Mouse (Mus musculus): ENCODE data around the gene Anapc16. TPM values are rescaled to one million over a fixed set of nuclear protein-coding genes. Genes with fewer than 3 reads are reported as not detected.

Gene Anapc16
- polyA plus RNA-seq, 1 experiment from 2014 or later: 117 TPM

DNA sequence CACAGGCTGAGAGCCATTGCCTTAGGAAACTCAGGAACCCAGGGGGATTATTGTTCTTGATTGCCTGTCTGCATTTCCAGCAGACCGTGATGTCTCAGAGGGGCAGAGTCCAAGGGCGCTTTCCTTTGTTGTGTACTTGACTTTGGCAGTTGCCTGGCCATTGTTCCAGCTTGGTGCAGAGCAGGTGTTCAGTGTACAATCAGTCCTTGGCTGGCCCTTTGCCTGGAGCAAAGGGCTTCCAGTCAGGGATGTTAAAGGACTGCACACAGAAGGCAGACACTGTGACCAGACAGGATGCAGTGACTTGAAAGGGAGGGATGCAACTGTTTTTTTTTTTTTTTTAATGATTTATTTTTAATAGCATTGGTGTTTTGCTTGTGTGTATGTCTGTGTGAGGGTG is 30.4 kb downstream of the Anapc16 start:
- DNase-seq (ENCODE audit: low spot score) (peak; percentile 55), ATAC-seq (no peak)

DNA sequence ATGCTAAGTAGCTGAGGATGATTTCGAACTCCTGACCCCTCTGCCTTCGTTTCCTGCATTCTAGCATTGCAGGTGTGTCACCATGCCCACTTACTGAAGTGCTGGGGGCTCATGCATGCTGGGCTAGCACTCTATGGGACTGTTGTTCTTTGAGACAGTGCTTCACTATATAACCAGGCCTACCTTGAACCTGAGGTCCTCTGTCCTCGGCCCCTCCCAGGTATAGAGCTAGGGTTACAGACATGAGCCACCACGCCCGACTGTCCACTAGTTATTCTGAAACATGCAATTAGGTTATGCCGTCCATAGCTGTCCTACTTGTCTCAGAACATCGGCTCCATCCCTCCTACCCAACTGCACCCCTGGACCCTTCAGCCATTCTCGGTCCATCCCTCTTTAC is 31.1 kb downstream of the Anapc16 start:
- ATAC-seq: no peak
- no peaks in the 10 kb centered on the region for H3K27me3 ChIP-seq (replicated peaks; ENCODE audit: insufficient read depth, low read length)
- H3K27ac ChIP-seq (ENCODE audit: low read length): no peak overlapping the region
- TF ChIP-seq CTCF (IDR thresholded peaks at IDR 0.05) (no peak), EP300 (IDR thresholded peaks at IDR 0.05) (no peak)
- no peak overlapping the region for H3K9ac ChIP-seq (replicated peaks; ENCODE audit: low read depth)
- no peaks in the 10 kb centered on the region for H3K9me3 ChIP-seq (ENCODE audit: low read length)
- H3K4me3 ChIP-seq (ENCODE audit: low read depth, low read length): no peak overlapping the region
- H3K36me3 ChIP-seq (ENCODE audit: insufficient read depth, low read length): no peaks in the 10 kb centered on the region
- H3K4me1 ChIP-seq (ENCODE audit: insufficient read depth, low read depth, low read length): peaks cover 25% of the 10 kb centered on the region
- no peak overlapping the region for H3K4me2 ChIP-seq (replicated peaks; ENCODE audit: low read depth, low read length)
- DNase-seq (ENCODE audit: low spot score): no peak
- WGBS: 95% methylated on average over 8 of the region's 8 CpGs

More for the DNA sequence above, 30.4 kb downstream of the Anapc16 start:
- H3K9ac ChIP-seq (replicated peaks; ENCODE audit: low read depth): no peak overlapping the region
- no peak for TF ChIP-seq CTCF (IDR thresholded peaks at IDR 0.05)
- peak; percentile 67 for TF ChIP-seq EP300 (IDR thresholded peaks at IDR 0.05)
- H3K27ac ChIP-seq (ENCODE audit: low read length): no peak overlapping the region; the same call in 1 of the 2 replicates
- H3K36me3 ChIP-seq (ENCODE audit: insufficient read depth, low read length): no peaks in the 10 kb centered on the region
- H3K4me2 ChIP-seq (replicated peaks; ENCODE audit: low read depth, low read length): no peak overlapping the region
- WGBS: 58% methylated on average over 2 of the region's 2 CpGs
- no peaks in the 10 kb centered on the region for H3K9me3 ChIP-seq (ENCODE audit: low read length)
- H3K4me3 ChIP-seq (ENCODE audit: low read depth, low read length): no peak overlapping the region
- peaks cover 25% of the 10 kb centered on the region for H3K4me1 ChIP-seq (ENCODE audit: insufficient read depth, low read depth, low read length)
- H3K27me3 ChIP-seq (replicated peaks; ENCODE audit: insufficient read depth, low read length): no peaks in the 10 kb centered on the region

DNA sequence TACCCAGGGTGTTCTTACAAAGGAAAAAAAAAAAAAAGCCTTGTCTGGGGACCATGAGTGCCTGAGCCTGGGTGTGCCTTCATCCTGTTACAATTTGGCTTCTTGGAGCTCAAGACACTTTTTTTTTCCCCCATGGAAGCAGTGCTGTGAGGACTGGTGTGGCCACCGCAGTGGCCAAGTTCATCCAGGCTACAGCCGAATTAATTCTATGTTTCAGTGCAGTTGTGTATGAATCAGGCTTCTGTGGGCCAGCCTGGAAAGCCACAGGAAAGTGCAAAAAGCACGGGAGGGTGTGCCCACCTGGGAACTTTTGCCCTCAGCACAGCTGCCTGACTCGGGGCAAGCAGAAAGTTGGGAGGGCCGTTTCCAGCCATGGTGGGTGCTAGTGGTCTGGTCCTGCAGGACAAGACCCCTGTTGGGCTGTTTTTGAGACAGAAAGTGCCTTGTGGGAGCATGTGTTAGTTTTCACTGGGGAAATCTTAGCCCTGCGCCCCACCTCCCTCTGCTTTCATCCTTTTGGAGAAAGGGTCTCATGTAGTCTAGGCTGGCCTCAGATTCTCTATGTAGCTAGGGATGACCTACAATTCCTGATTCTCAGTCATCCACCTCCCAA is 32.4 kb downstream of the Anapc16 start:
- peak overlapping the region; percentile 39; the same call in 1 of the 2 replicates for H3K4me3 ChIP-seq (ENCODE audit: low read depth, low read length)
- ATAC-seq: no peak

DNA sequence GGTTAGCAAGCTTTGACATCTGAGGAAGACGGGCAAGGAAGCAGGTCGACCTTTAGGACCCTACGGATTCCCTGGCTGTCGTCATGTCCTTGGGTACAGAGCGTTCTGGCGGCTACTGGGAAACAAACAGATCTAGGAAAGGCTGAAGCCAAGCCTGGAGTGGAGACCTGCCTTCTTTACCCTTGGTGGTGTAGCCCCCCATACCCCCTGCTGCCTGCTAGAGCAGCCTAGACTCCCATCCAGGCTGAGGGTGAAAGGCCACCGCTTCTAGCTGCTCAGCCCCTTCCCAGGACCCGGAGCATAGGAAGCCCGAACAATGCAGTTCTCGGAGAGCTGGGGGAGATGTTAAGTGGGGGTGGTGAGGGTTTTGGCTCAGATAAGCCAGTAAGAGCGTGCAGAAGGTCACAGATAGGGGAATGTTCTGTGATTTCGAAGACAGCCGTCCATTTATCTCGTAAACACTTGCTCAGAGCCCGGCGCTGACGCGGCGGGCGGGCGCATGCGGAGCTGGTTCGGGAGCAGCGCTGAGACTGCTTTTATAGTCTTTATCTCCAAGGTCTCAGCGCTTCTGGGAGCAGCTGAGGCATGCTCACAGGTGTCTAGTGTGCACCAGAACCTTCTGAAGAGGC is 33.0 kb downstream of the Anapc16 start:
- Histone ChIP-seq H3K9me3 (ENCODE audit: low read length) (no peaks in the 10 kb centered on the region), H3K4me2 (replicated peaks; ENCODE audit: low read depth, low read length) (peak overlapping the region; percentile 71), H3K36me3 (ENCODE audit: insufficient read depth, low read length) (no peaks in the 10 kb centered on the region), H3K4me3 (ENCODE audit: low read depth, low read length) (peak overlapping the region; percentile 39), H3K9ac (replicated peaks; ENCODE audit: low read depth) (peak overlapping the region; percentile 72), H3K4me1 (ENCODE audit: insufficient read depth, low read depth, low read length) (peaks cover 28% of the 10 kb centered on the region), H3K27me3 (replicated peaks; ENCODE audit: insufficient read depth, low read length) (no peaks in the 10 kb centered on the region), H3K27ac (ENCODE audit: low read length) (peak overlapping the region; percentile 99)
- DNase-seq (ENCODE audit: low spot score) (peak; percentile 97), ATAC-seq (peak; percentile 84)
- TF ChIP-seq EP300 (IDR thresholded peaks at IDR 0.05) (peak; percentile 100), CTCF (IDR thresholded peaks at IDR 0.05) (no peak)
- WGBS: under 1% methylated on average over 25 of the region's 25 CpGs

More for the DNA sequence above, 32.4 kb downstream of the Anapc16 start:
- TF ChIP-seq CTCF (IDR thresholded peaks at IDR 0.05): no peak
- no peak for TF ChIP-seq EP300 (IDR thresholded peaks at IDR 0.05)
- Histone ChIP-seq H3K4me1 (ENCODE audit: insufficient read depth, low read depth, low read length) (peaks cover 24% of the 10 kb centered on the region), H3K27me3 (replicated peaks; ENCODE audit: insufficient read depth, low read length) (no peaks in the 10 kb centered on the region), H3K9ac (replicated peaks; ENCODE audit: low read depth) (peak overlapping the region; percentile 72), H3K36me3 (ENCODE audit: insufficient read depth, low read length) (no peaks in the 10 kb centered on the region), H3K4me2 (replicated peaks; ENCODE audit: low read depth, low read length) (peak overlapping the region; percentile 71), H3K9me3 (ENCODE audit: low read length) (no peaks in the 10 kb centered on the region), H3K27ac (ENCODE audit: low read length) (peak overlapping the region; percentile 99)
- WGBS: 22% methylated on average over 6 of the region's 6 CpGs
- peak; percentile 74 for DNase-seq (ENCODE audit: low spot score)

DNA sequence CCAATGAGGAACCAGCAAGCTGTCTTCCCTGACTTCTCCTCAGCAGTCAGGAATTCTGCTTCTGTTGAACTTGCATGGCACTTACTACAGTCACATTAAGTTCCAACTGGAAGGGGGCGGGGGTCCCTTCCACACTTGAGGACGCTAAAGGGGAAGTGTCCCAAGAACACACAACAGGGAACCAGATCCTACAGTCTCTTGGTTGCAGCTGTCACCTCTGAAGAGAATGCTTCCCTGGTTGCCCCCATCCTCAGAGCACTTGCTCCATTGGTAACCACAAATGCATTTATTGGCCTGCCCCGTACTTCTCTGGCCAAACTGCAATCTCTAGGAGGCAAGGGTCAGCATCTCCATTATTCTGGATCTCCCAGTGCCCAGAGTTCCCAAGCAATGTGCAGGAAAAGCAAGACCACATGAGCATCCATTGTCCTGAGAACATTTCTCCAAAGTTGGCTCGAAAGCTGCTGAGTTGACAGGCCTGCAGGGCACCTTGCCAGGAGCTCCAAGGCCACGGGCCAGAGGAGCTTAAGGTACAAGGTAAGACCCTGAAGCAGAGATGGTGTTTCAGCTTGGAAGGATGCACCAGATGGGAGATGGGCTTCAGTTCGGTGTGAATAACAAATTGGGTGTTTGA is 35.5 kb downstream of the Anapc16 start:
- Histone ChIP-seq H3K9me3 (ENCODE audit: low read length) (no peaks in the 10 kb centered on the region), H3K4me1 (ENCODE audit: insufficient read depth, low read depth, low read length) (peaks cover 15% of the 10 kb centered on the region), H3K9ac (replicated peaks; ENCODE audit: low read depth) (no peak overlapping the region), H3K4me2 (replicated peaks; ENCODE audit: low read depth, low read length) (no peak overlapping the region), H3K27me3 (replicated peaks; ENCODE audit: insufficient read depth, low read length) (no peaks in the 10 kb centered on the region), H3K36me3 (ENCODE audit: insufficient read depth, low read length) (no peaks in the 10 kb centered on the region), H3K4me3 (ENCODE audit: low read depth, low read length) (no peak overlapping the region), H3K27ac (ENCODE audit: low read length) (no peak overlapping the region)
- WGBS: 54% methylated on average over 6 of the region's 6 CpGs
- no peak for ATAC-seq
- DNase-seq (ENCODE audit: low spot score): peak; percentile 30
- TF ChIP-seq EP300 (IDR thresholded peaks at IDR 0.05): 0 out of 2 replicates have a peak, but pooled peaks have one; percentile 9
- no peak for TF ChIP-seq CTCF (IDR thresholded peaks at IDR 0.05)

DNA sequence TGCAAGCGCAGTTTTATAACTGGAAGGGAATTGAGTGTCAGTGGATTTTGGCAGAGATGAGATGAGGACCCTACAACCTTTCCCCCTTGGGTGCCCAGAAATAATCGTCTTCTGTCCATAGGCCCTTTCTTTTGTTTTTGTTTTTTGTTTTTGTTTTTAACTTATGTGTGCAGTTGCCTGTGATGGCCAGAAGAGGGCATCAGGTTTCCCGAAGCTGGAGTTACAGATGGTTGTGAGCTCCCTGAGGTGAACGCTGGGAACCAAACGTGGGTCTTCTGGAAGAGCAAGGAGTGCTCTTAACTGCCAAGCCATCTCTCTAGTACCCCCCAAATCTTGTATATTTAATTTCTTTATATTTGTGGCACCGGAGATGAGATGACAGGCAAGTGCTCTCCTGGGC is 36.2 kb downstream of the Anapc16 start:
- no peak for ATAC-seq
- WGBS: 91% methylated on average over 6 of the region's 6 CpGs
- no peak overlapping the region for H3K4me2 ChIP-seq (replicated peaks; ENCODE audit: low read depth, low read length)
- H3K9me3 ChIP-seq (ENCODE audit: low read length): no peaks in the 10 kb centered on the region
- TF ChIP-seq EP300 (IDR thresholded peaks at IDR 0.05) (no peak), CTCF (IDR thresholded peaks at IDR 0.05) (peak; percentile 46)
- no peak overlapping the region for H3K27ac ChIP-seq (ENCODE audit: low read length)
- H3K4me1 ChIP-seq (ENCODE audit: insufficient read depth, low read depth, low read length): peaks cover 15% of the 10 kb centered on the region
- H3K4me3 ChIP-seq (ENCODE audit: low read depth, low read length): no peak overlapping the region
- DNase-seq (ENCODE audit: low spot score): no peak
- H3K9ac ChIP-seq (replicated peaks; ENCODE audit: low read depth): no peak overlapping the region
- H3K36me3 ChIP-seq (ENCODE audit: insufficient read depth, low read length): no peaks in the 10 kb centered on the region
- H3K27me3 ChIP-seq (replicated peaks; ENCODE audit: insufficient read depth, low read length): no peaks in the 10 kb centered on the region
